Mouse (Mus musculus): ENCODE results near the gene Fth1. TPM values are rescaled to one million over a fixed set of nuclear protein-coding genes. Genes with fewer than 3 reads are reported as not detected.

Fth1 gene
- polyA plus RNA-seq, 1 experiment from 2014 or later, result 1,859 TPM

GRCm38 (mm10) chr19:10018527-10018818 lies 38.1 kb downstream of the Fth1 start:
- ATAC-seq (ENCODE audit: insufficient number of reproducible peaks, insufficient read depth, low FRiP score, low read depth), result no peak
- H3K9me3 ChIP-seq (ENCODE audit: control insufficient read depth, low read length), result no peaks in the 10 kb centered on the region

GRCm38 (mm10) chr19:10019214-10019760 lies 38.9 kb downstream of the Fth1 start:
- no peaks in the 10 kb centered on the region for H3K36me3 ChIP-seq (ENCODE audit: control insufficient read depth, insufficient read depth, low read length)
- H3K4me1 ChIP-seq (ENCODE audit: control insufficient read depth in 2 of 2, insufficient read depth in 2 of 2, low read length in 2 of 2), result peaks cover 23 to 51% of the 10 kb centered on the region in 2 experiments
- peak overlapping the region; percentile 82 for H3K9ac ChIP-seq (ENCODE audit: low read length)
- 0 out of 4 replicates have a peak overlapping the region, but pooled peaks of 1 of the 2 experiments have one; percentile 17 for H3K27ac ChIP-seq (replicated peaks in 1 of 2; ENCODE audit: control insufficient read depth in 1 of 2, insufficient read depth in 1 of 2, low read depth in 2 of 2, low read length in 2 of 2)
- ATAC-seq (ENCODE audit: insufficient number of reproducible peaks, insufficient read depth, low FRiP score, low read depth), result no peak
- WGBS, result 71% methylated on average over 4 of the region's 4 CpGs
- H3K27me3 ChIP-seq (ENCODE audit: control insufficient read depth, insufficient read depth, low read length), result no peaks in the 10 kb centered on the region
- H3K9me3 ChIP-seq (ENCODE audit: control insufficient read depth, low read length), result no peaks in the 10 kb centered on the region
- H3K4me3 ChIP-seq (ENCODE audit: control insufficient read depth in 1 of 2, insufficient read depth in 1 of 2, low read depth in 1 of 2, low read length in 2 of 2), result peak overlapping the region; percentile 58 to 68
- peak overlapping the region; percentile 97 for H3K4me2 ChIP-seq (ENCODE audit: low read length)

More at GRCm38 (mm10) chr19:10018527-10018818, 38.1 kb downstream of the Fth1 start:
- H3K27ac ChIP-seq (replicated peaks in 1 of 2; ENCODE audit: control insufficient read depth in 1 of 2, insufficient read depth in 1 of 2, low read depth in 2 of 2, low read length in 2 of 2), result peak overlapping the region; percentile 37 to 73
- peaks cover 25 to 52% of the 10 kb centered on the region in 2 experiments for H3K4me1 ChIP-seq (ENCODE audit: control insufficient read depth in 2 of 2, insufficient read depth in 2 of 2, low read length in 2 of 2)
- peak overlapping the region; percentile 82 for H3K9ac ChIP-seq (ENCODE audit: low read length)
- no peaks in the 10 kb centered on the region for H3K27me3 ChIP-seq (ENCODE audit: control insufficient read depth, insufficient read depth, low read length)
- H3K4me3 ChIP-seq (ENCODE audit: control insufficient read depth in 1 of 2, insufficient read depth in 1 of 2, low read depth in 1 of 2, low read length in 2 of 2), result peak overlapping the region; percentile 58 to 68
- WGBS, result 3% methylated on average over 3 of the region's 3 CpGs
- no peaks in the 10 kb centered on the region for H3K36me3 ChIP-seq (ENCODE audit: control insufficient read depth, insufficient read depth, low read length)
- H3K4me2 ChIP-seq (ENCODE audit: low read length), result peak overlapping the region; percentile 97

GRCm38 (mm10) chr19:10021981-10022380 lies 41.6 kb downstream of the Fth1 start:
- ATAC-seq (ENCODE audit: insufficient number of reproducible peaks, insufficient read depth, low FRiP score, low read depth), result no peak
- H3K36me3 ChIP-seq (ENCODE audit: control insufficient read depth, insufficient read depth, low read length), result peaks cover under 1% of the 10 kb centered on the region; the same call in 1 of the 2 replicates
- peaks cover 30 to 57% of the 10 kb centered on the region in 2 experiments for H3K4me1 ChIP-seq (ENCODE audit: control insufficient read depth in 2 of 2, insufficient read depth in 2 of 2, low read length in 2 of 2)
- no peaks in the 10 kb centered on the region for H3K27me3 ChIP-seq (ENCODE audit: control insufficient read depth, insufficient read depth, low read length)
- H3K27ac ChIP-seq (replicated peaks in 1 of 2; ENCODE audit: control insufficient read depth in 1 of 2, insufficient read depth in 1 of 2, low read depth in 2 of 2, low read length in 2 of 2), result 0 out of 4 replicates have a peak overlapping the region, but pooled peaks of 1 of the 2 experiments have one; percentile 77
- peak overlapping the region; percentile 22; the same call in 1 of the 2 replicates for H3K4me2 ChIP-seq (ENCODE audit: low read length)
- no peak overlapping the region for H3K4me3 ChIP-seq (ENCODE audit: control insufficient read depth in 1 of 2, insufficient read depth in 1 of 2, low read depth in 1 of 2, low read length in 2 of 2)
- no peak overlapping the region for H3K9ac ChIP-seq (ENCODE audit: low read length)
- WGBS, result 78% methylated on average over 2 of the region's 2 CpGs
- H3K9me3 ChIP-seq (ENCODE audit: control insufficient read depth, low read length), result no peaks in the 10 kb centered on the region

GRCm38 (mm10) chr19:10022414-10023303 lies 42.3 kb downstream of the Fth1 start:
- Histone ChIP-seq H3K9me3 (ENCODE audit: control insufficient read depth, low read length) (no peaks in the 10 kb centered on the region), H3K4me1 (ENCODE audit: control insufficient read depth in 2 of 2, insufficient read depth in 2 of 2, low read length in 2 of 2) (peaks cover 28 to 52% of the 10 kb centered on the region in 2 experiments), H3K27me3 (ENCODE audit: control insufficient read depth, insufficient read depth, low read length) (no peaks in the 10 kb centered on the region), H3K4me3 (ENCODE audit: control insufficient read depth in 1 of 2, insufficient read depth in 1 of 2, low read depth in 1 of 2, low read length in 2 of 2) (no peak overlapping the region), H3K4me2 (ENCODE audit: low read length) (peak overlapping the region; percentile 22; the same call in 1 of the 2 replicates), H3K9ac (ENCODE audit: low read length) (peak overlapping the region; percentile 28), H3K36me3 (ENCODE audit: control insufficient read depth, insufficient read depth, low read length) (peaks cover 7% of the 10 kb centered on the region), H3K27ac (replicated peaks in 1 of 2; ENCODE audit: control insufficient read depth in 1 of 2, insufficient read depth in 1 of 2, low read depth in 2 of 2, low read length in 2 of 2) (peak overlapping the region; percentile 28 to 77)
- WGBS, result 68% methylated on average over 5 of the region's 5 CpGs
- no peak for ATAC-seq (ENCODE audit: insufficient number of reproducible peaks, insufficient read depth, low FRiP score, low read depth)

- 39% methylated on average over 9 of the region's 9 CpGs for WGBS
- H3K27me3 ChIP-seq (ENCODE audit: control insufficient read depth, insufficient read depth, low read length), result no peaks in the 10 kb centered on the region
- peak overlapping the region; percentile 46 to 77 for H3K27ac ChIP-seq (replicated peaks in 1 of 2; ENCODE audit: control insufficient read depth in 1 of 2, insufficient read depth in 1 of 2, low read depth in 2 of 2, low read length in 2 of 2)
- peak overlapping the region; percentile 22; the same call in 1 of the 2 replicates for H3K4me2 ChIP-seq (ENCODE audit: low read length)
- no peak overlapping the region; the same call in 1 of the 2 replicates for H3K9ac ChIP-seq (ENCODE audit: low read length)
- H3K36me3 ChIP-seq (ENCODE audit: control insufficient read depth, insufficient read depth, low read length), result peaks cover 13% of the 10 kb centered on the region
- H3K4me3 ChIP-seq (ENCODE audit: control insufficient read depth in 1 of 2, insufficient read depth in 1 of 2, low read depth in 1 of 2, low read length in 2 of 2), result no peak overlapping the region
- peaks cover 26 to 50% of the 10 kb centered on the region in 2 experiments for H3K4me1 ChIP-seq (ENCODE audit: control insufficient read depth in 2 of 2, insufficient read depth in 2 of 2, low read length in 2 of 2)
- ATAC-seq (ENCODE audit: insufficient number of reproducible peaks, insufficient read depth, low FRiP score, low read depth), result no peak
- H3K9me3 ChIP-seq (ENCODE audit: control insufficient read depth, low read length), result no peaks in the 10 kb centered on the region
Measured at GRCm38 (mm10) chr19:10023304-10023758, 42.9 kb downstream of the Fth1 start.

GRCm38 (mm10) chr19:10025169-10025875 lies 44.9 kb downstream of the Fth1 start:
- peak overlapping the region; percentile 26 for H3K4me2 ChIP-seq (ENCODE audit: low read length)
- peaks cover 19 to 40% of the 10 kb centered on the region in 2 experiments for H3K4me1 ChIP-seq (ENCODE audit: control insufficient read depth in 2 of 2, insufficient read depth in 2 of 2, low read length in 2 of 2)
- ATAC-seq (ENCODE audit: insufficient number of reproducible peaks, insufficient read depth, low FRiP score, low read depth), result peak; percentile 64
- H3K4me3 ChIP-seq (ENCODE audit: control insufficient read depth in 1 of 2, insufficient read depth in 1 of 2, low read depth in 1 of 2, low read length in 2 of 2), result no peak overlapping the region
- peaks cover 31% of the 10 kb centered on the region for H3K36me3 ChIP-seq (ENCODE audit: control insufficient read depth, insufficient read depth, low read length)
- no peaks in the 10 kb centered on the region for H3K27me3 ChIP-seq (ENCODE audit: control insufficient read depth, insufficient read depth, low read length)
- H3K9me3 ChIP-seq (ENCODE audit: control insufficient read depth, low read length), result no peaks in the 10 kb centered on the region
- WGBS, result 16% methylated on average over 8 of the region's 8 CpGs
- peak overlapping the region; percentile 23; the same call in 1 of the 2 replicates for H3K9ac ChIP-seq (ENCODE audit: low read length)
- peak overlapping the region; percentile 67 to 83 for H3K27ac ChIP-seq (replicated peaks in 1 of 2; ENCODE audit: control insufficient read depth in 1 of 2, insufficient read depth in 1 of 2, low read depth in 2 of 2, low read length in 2 of 2)

GRCm38 (mm10) chr19:10029746-10030145 lies 49.3 kb downstream of the Fth1 start:
- 77% methylated on average over 2 of the region's 2 CpGs for WGBS
- Histone ChIP-seq H3K4me2 (ENCODE audit: low read length) (no peak overlapping the region), H3K27ac (replicated peaks in 1 of 2; ENCODE audit: control insufficient read depth in 1 of 2, insufficient read depth in 1 of 2, low read depth in 2 of 2, low read length in 2 of 2) (no peak overlapping the region), H3K4me3 (ENCODE audit: control insufficient read depth in 1 of 2, insufficient read depth in 1 of 2, low read depth in 1 of 2, low read length in 2 of 2) (no peak overlapping the region), H3K9me3 (ENCODE audit: control insufficient read depth, low read length) (no peaks in the 10 kb centered on the region), H3K4me1 (ENCODE audit: control insufficient read depth in 2 of 2, insufficient read depth in 2 of 2, low read length in 2 of 2) (peaks cover 12 to 17% of the 10 kb centered on the region in 2 experiments), H3K27me3 (ENCODE audit: control insufficient read depth, insufficient read depth, low read length) (no peaks in the 10 kb centered on the region), H3K36me3 (ENCODE audit: control insufficient read depth, insufficient read depth, low read length) (peaks cover 57% of the 10 kb centered on the region), H3K9ac (ENCODE audit: low read length) (no peak overlapping the region)
- ATAC-seq (ENCODE audit: insufficient number of reproducible peaks, insufficient read depth, low FRiP score, low read depth), result no peak

Measured in heart, embryonic 14.5 days (tissue).